Mouse (Mus musculus) MEL (cell line): Measurements from ENCODE around the gene Kcnj9.

ENCODE experiments used
- CHD2 ChIP-seq: IDR thresholded peaks from 2 replicates; pipeline ENCODE4 v1.6.1; 2011; ENCODE audit warnings: low read length, improper control_type of control experiment
- CTCF ChIP-seq, 3 experiments: IDR thresholded peaks in 2 of 3; conservative IDR thresholded peaks in 1 of 3; 2 replicates each; pipeline ENCODE4 v1.5.1; 2011 to 2012; ENCODE audit warnings: low read length in 3 of 3, low read depth in 2 of 3, mild to moderate bottlenecking in 2 of 3, improper control_type of control experiment in 1 of 3, inconsistent platforms in 1 of 3, mixed read lengths in 1 of 3, moderate library complexity in 1 of 3; ENCODE audit not compliant: control insufficient read depth in 1 of 3, insufficient read depth in 1 of 3, poor library complexity in 1 of 3, severe bottlenecking in 1 of 3
- EP300 ChIP-seq, 2 experiments: IDR thresholded peaks; 2 replicates each; pipeline ENCODE4 v1.6.1; 2011; ENCODE audit warnings: improper control_type of control experiment in 2 of 2, low read length in 2 of 2, low read depth in 1 of 2, mild to moderate bottlenecking in 1 of 2
- ETS1 ChIP-seq: IDR thresholded peaks from 2 replicates; pipeline ENCODE4 v1.6.1; 2012; ENCODE audit warnings: low read depth, mild to moderate bottlenecking, inconsistent platforms, low read length, improper control_type of control experiment, moderate library complexity
- KAT2A ChIP-seq: conservative IDR thresholded peaks from 2 replicates; pipeline ENCODE4 v1.6.1; 2012; ENCODE audit warnings: low read depth, low read length, improper control_type of control experiment, inconsistent platforms
- MAX ChIP-seq: IDR thresholded peaks from 2 replicates; pipeline ENCODE4 v1.6.1; 2011; ENCODE audit warnings: low read length, improper control_type of control experiment
- MXI1 ChIP-seq: IDR thresholded peaks from 2 replicates; pipeline ENCODE4 v1.6.1; 2011; ENCODE audit warnings: mild to moderate bottlenecking, low read depth, low read length, improper control_type of control experiment
- POLR2A ChIP-seq, 2 experiments: IDR thresholded peaks; 2 replicates each; pipeline ENCODE4 v1.6.1; 2011 to 2012; ENCODE audit warnings: low read length in 2 of 2, mild to moderate bottlenecking in 2 of 2, control low read depth in 1 of 2, improper control_type of control experiment in 1 of 2, low read depth in 1 of 2, moderate library complexity in 1 of 2; ENCODE audit not compliant: control insufficient read depth in 1 of 2, insufficient read depth in 1 of 2, poor library complexity in 1 of 2
- SIN3A ChIP-seq: IDR thresholded peaks from 2 replicates; pipeline ENCODE4 v1.6.1; 2012; ENCODE audit warnings: low read length, improper control_type of control experiment, inconsistent platforms
- SMC3 ChIP-seq: IDR thresholded peaks from 2 replicates; pipeline ENCODE4 v1.6.1; 2011; ENCODE audit warnings: low read depth, low read length, improper control_type of control experiment
- ZMIZ1 ChIP-seq: IDR thresholded peaks from 2 replicates; pipeline ENCODE4 v1.6.1; 2012; ENCODE audit warnings: low read depth, mild to moderate bottlenecking, inconsistent platforms, low read length, improper control_type of control experiment, moderate library complexity

DNA sequence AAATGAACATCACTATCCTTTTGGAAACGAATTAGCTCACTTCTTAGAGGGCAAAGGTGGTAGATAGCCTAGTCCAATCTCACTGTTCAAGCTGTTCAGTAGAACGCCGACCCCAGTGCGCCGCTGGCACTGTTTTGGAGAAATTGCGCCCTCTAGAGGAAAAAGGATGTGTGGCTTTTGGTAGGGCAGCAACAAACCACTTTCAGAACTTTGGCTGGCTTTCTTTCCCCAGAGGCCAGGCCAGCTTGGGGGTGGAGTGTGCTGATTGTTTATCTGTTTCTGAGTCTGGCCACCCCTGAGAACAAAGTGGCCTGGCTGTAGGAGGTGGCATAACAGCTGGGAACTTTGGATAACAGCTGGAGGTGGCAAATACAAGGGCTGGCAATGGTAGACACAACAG is 35.6 kb upstream of the Kcnj9 start:
- TF ChIP-seq SIN3A (no peak), ETS1 (peak; percentile 79), MAX (no peak), CHD2 (no peak), ZMIZ1 (no peak), POLR2A (IDR thresholded peaks at IDR 0.05; ENCODE audit: control insufficient read depth in 1 of 2, insufficient read depth in 1 of 2, low read depth in 1 of 2, low read length in 2 of 2, poor library complexity in 1 of 2) (no peak), KAT2A (no peak), SMC3 (peak; percentile 51), CTCF (IDR thresholded peaks at IDR 0.05 in 2 of 3, conservative IDR thresholded peaks at IDR 0.05 in 1 of 3; ENCODE audit: control insufficient read depth in 1 of 3, insufficient read depth in 1 of 3, low read depth in 2 of 3, low read length in 3 of 3, poor library complexity in 1 of 3, severe bottlenecking in 1 of 3) (peak; percentile 87 to 91 (median 89)), EP300 (IDR thresholded peaks at IDR 0.05; ENCODE audit: low read depth in 1 of 2, low read length in 2 of 2) (peak in 1 of 2 experiments; percentile 63; a peak in 3 of 4 replicates), MXI1 (no peak)
